Mouse (Mus musculus): ENCODE measurements at regions not wholly inside any gene's neighbourhood (a gene's known extent, or its start where the extent isn't known, plus 50 kb on each side); places are given as distances from the start of the nearest gene placed in this dataset.

GRCm38 (mm10) chr16:30652692-30653091 is 53.2 kb downstream of the Fam43a start:
- Histone ChIP-seq H3K4me3 (ENCODE audit: low read depth, low read length) (no peak overlapping the region), H3K27ac (ENCODE audit: low read depth) (no peak overlapping the region), H3K9ac (no peak overlapping the region), H3K27me3 (ENCODE audit: insufficient read depth, low read length) (no peaks in the 10 kb centered on the region), H3K4me2 (no peak overlapping the region), H3K36me3 (ENCODE audit: insufficient read depth) (no peaks in the 10 kb centered on the region), H3K4me1 (ENCODE audit: insufficient read depth) (0 out of 2 replicates have a peak, but pooled peaks cover 3% of the 10 kb centered on the region), H3K9me3 (ENCODE audit: low read depth, low read length) (no peaks in the 10 kb centered on the region)
- DNase-seq: no peak
- TF ChIP-seq CTCF (IDR thresholded peaks at IDR 0.05; ENCODE audit: low read depth): no peak
- 70% methylated on average over 4 of the region's 4 CpGs for WGBS
- no peak for ATAC-seq (ENCODE audit: insufficient read depth)

- no peak for DNase-seq
- no peak for TF ChIP-seq CTCF (IDR thresholded peaks at IDR 0.05; ENCODE audit: low read depth)
These were observed 54.3 kb downstream of the Fam43a start for GRCm38 (mm10) chr16:30653806-30654205.

GRCm38 (mm10) chr16:30654226-30654625 is 54.7 kb downstream of the Fam43a start:
- no peak for TF ChIP-seq CTCF (IDR thresholded peaks at IDR 0.05; ENCODE audit: low read depth)
- Histone ChIP-seq H3K27me3 (ENCODE audit: insufficient read depth, low read length) (no peaks in the 10 kb centered on the region), H3K9ac (no peak overlapping the region), H3K27ac (ENCODE audit: low read depth) (no peak overlapping the region; the same call in 1 of the 2 replicates), H3K4me3 (ENCODE audit: low read depth, low read length) (no peak overlapping the region), H3K36me3 (ENCODE audit: insufficient read depth) (no peaks in the 10 kb centered on the region), H3K9me3 (ENCODE audit: low read depth, low read length) (no peaks in the 10 kb centered on the region), H3K4me2 (no peak overlapping the region), H3K4me1 (ENCODE audit: insufficient read depth) (0 out of 2 replicates have a peak, but pooled peaks cover 3% of the 10 kb centered on the region)
- ATAC-seq (ENCODE audit: insufficient read depth) (no peak), DNase-seq (no peak)
- WGBS: 65% methylated on average over 9 of the region's 9 CpGs

More at GRCm38 (mm10) chr16:30653806-30654205, 54.3 kb downstream of the Fam43a start:
- no peaks in the 10 kb centered on the region for H3K9me3 ChIP-seq (ENCODE audit: low read depth, low read length)
- ATAC-seq (ENCODE audit: insufficient read depth): no peak
- no peak overlapping the region for H3K4me2 ChIP-seq
- no peak overlapping the region for H3K4me3 ChIP-seq (ENCODE audit: low read depth, low read length)
- 0 out of 2 replicates have a peak, but pooled peaks cover 3% of the 10 kb centered on the region for H3K4me1 ChIP-seq (ENCODE audit: insufficient read depth)
- no peaks in the 10 kb centered on the region for H3K36me3 ChIP-seq (ENCODE audit: insufficient read depth)
- H3K27me3 ChIP-seq (ENCODE audit: insufficient read depth, low read length): no peaks in the 10 kb centered on the region
- H3K27ac ChIP-seq (ENCODE audit: low read depth): no peak overlapping the region; the same call in 1 of the 2 replicates
- 85% methylated on average over 5 of the region's 5 CpGs for WGBS
- no peak overlapping the region for H3K9ac ChIP-seq

GRCm38 (mm10) chr16:30655798-30656221 is 56.3 kb downstream of the Fam43a start:
- peak; percentile 69 for DNase-seq
- 0 out of 2 replicates have a peak, but pooled peaks have one; percentile 17 for ATAC-seq (ENCODE audit: insufficient read depth)
- peak overlapping the region; percentile 31; the same call in 1 of the 2 replicates for H3K27ac ChIP-seq (ENCODE audit: low read depth)

GRCm38 (mm10) chr16:30656881-30657280 is 57.4 kb downstream of the Fam43a start:
- Histone ChIP-seq H3K36me3 (ENCODE audit: insufficient read depth) (no peaks in the 10 kb centered on the region), H3K27ac (ENCODE audit: low read depth) (peak overlapping the region; percentile 54; the same call in 1 of the 2 replicates), H3K9ac (no peak overlapping the region), H3K4me2 (no peak overlapping the region), H3K4me1 (ENCODE audit: insufficient read depth) (0 out of 2 replicates have a peak, but pooled peaks cover 3% of the 10 kb centered on the region), H3K27me3 (ENCODE audit: insufficient read depth, low read length) (no peaks in the 10 kb centered on the region), H3K4me3 (ENCODE audit: low read depth, low read length) (no peak overlapping the region), H3K9me3 (ENCODE audit: low read depth, low read length) (no peaks in the 10 kb centered on the region)
- no peak for DNase-seq
- TF ChIP-seq CTCF (IDR thresholded peaks at IDR 0.05; ENCODE audit: low read depth): no peak
- no peak for ATAC-seq (ENCODE audit: insufficient read depth)
- 71% methylated on average over 17 of the region's 17 CpGs for WGBS

More at GRCm38 (mm10) chr16:30655798-30656221, 56.3 kb downstream of the Fam43a start:
- H3K9me3 ChIP-seq (ENCODE audit: low read depth, low read length): no peaks in the 10 kb centered on the region
- no peak overlapping the region for H3K9ac ChIP-seq
- 43% methylated on average over 5 of the region's 5 CpGs for WGBS
- no peaks in the 10 kb centered on the region for H3K36me3 ChIP-seq (ENCODE audit: insufficient read depth)
- no peak overlapping the region for H3K4me2 ChIP-seq
- H3K27me3 ChIP-seq (ENCODE audit: insufficient read depth, low read length): no peaks in the 10 kb centered on the region
- TF ChIP-seq CTCF (IDR thresholded peaks at IDR 0.05; ENCODE audit: low read depth): no peak
- no peak overlapping the region for H3K4me3 ChIP-seq (ENCODE audit: low read depth, low read length)
- H3K4me1 ChIP-seq (ENCODE audit: insufficient read depth): 0 out of 2 replicates have a peak, but pooled peaks cover 3% of the 10 kb centered on the region

GRCm38 (mm10) chr16:30658921-30659320 is 59.4 kb downstream of the Fam43a start:
- no peak for TF ChIP-seq CTCF (IDR thresholded peaks at IDR 0.05; ENCODE audit: low read depth)
- H3K9ac ChIP-seq: no peak overlapping the region
- 0 out of 2 replicates have a peak, but pooled peaks cover 3% of the 10 kb centered on the region for H3K4me1 ChIP-seq (ENCODE audit: insufficient read depth)
- no peak overlapping the region for H3K27ac ChIP-seq (ENCODE audit: low read depth)
- no peak for ATAC-seq (ENCODE audit: insufficient read depth)
- no peaks in the 10 kb centered on the region for H3K27me3 ChIP-seq (ENCODE audit: insufficient read depth, low read length)
- H3K36me3 ChIP-seq (ENCODE audit: insufficient read depth): no peaks in the 10 kb centered on the region
- H3K4me3 ChIP-seq (ENCODE audit: low read depth, low read length): no peak overlapping the region
- H3K4me2 ChIP-seq: no peak overlapping the region
- no peak for DNase-seq
- no peaks in the 10 kb centered on the region for H3K9me3 ChIP-seq (ENCODE audit: low read depth, low read length)
- WGBS: 85% methylated on average over 4 of the region's 4 CpGs

- no peaks in the 10 kb centered on the region for H3K9me3 ChIP-seq (ENCODE audit: low read depth, low read length)
- no peak overlapping the region for H3K9ac ChIP-seq
- no peaks in the 10 kb centered on the region for H3K27me3 ChIP-seq (ENCODE audit: insufficient read depth, low read length)
- DNase-seq (no peak), ATAC-seq (ENCODE audit: insufficient read depth) (no peak)
- 67% methylated on average over 16 of the region's 16 CpGs for WGBS
- H3K36me3 ChIP-seq (ENCODE audit: insufficient read depth): no peaks in the 10 kb centered on the region
- H3K27ac ChIP-seq (ENCODE audit: low read depth): no peak overlapping the region
- no peak for TF ChIP-seq CTCF (IDR thresholded peaks at IDR 0.05; ENCODE audit: low read depth)
- H3K4me1 ChIP-seq (ENCODE audit: insufficient read depth): no peaks in the 10 kb centered on the region
- H3K4me3 ChIP-seq (ENCODE audit: low read depth, low read length): no peak overlapping the region
- H3K4me2 ChIP-seq: no peak overlapping the region
These were observed 61.8 kb downstream of the Fam43a start for GRCm38 (mm10) chr16:30661086-30661977.

Measured in lung, embryonic 14.5 days (tissue).